Mouse (Mus musculus): ENCODE data around the gene Ldlrad3. TPM values are rescaled to one million over a fixed set of nuclear protein-coding genes. Genes with fewer than 3 reads are reported as not detected.

The Ldlrad3 gene
- polyA plus RNA-seq, 1 experiment from 2014 or later, result 50.0 TPM

Other genes starting within 250 kb of the Ldlrad3 start
- gene Trim44, start 221.4 kb upstream of the Ldlrad3 start, polyA plus RNA-seq (2015; fragmentation: Nextera tagmentation; extraction: Ambion mirVana), result 13.8 and 16.2 TPM in 2 replicates

Measured in stomach, embryonic 16.5 days (tissue).